Mouse (Mus musculus) naive thymus-derived CD4-positive, alpha-beta T cell, adult 2 months (primary cell): ENCODE data around the gene Abcf2.

ENCODE experiments used
- DNase-seq: peaks from one replicate; pipeline ENCODE4 v3.0.0-alpha.2; 2011; ENCODE audit warnings: low read depth

Gene Abcf2

DNA sequence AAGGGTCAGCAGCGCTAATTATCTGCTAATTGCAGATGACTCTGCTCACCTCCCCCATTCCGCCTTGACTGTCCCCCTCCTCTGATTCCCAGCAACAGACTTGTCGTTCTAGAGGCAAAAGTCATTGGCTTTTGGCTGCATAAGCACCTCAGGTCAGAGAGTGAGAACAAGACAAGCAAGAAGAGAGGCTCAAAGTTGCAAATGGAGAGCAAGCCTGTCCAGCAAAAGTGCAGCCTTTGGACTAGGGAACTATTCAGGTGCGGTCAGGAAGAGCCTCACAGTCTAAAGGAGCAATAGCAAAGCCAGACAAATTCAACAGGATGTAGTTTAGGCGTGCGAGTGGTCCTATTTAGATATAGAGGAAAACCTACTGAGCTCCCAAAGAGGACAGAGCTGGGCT lies 49.5 kb downstream of the Abcf2 start:
- no peak for DNase-seq

DNA sequence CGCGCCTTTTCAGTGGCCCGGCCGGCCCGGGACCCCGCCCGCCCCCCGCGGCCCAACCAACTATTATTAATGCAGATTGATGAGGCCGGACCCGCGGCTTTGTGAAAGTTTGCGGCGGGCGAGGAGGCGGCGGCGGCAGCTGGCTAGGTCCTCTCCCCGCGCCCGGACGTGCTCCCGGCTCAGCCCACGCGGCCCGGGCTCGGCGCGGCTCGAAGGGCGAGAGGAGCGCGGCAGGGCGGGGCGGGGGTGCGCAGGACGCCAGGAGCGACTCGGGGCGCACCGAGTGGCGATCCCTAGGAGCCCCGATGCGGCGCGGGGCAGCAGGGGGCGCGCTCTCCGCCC lies 50.4 kb downstream of the Abcf2 start, which contains the start of gene Gbx1:
Gene Gbx1, minus strand, starts transcription at position 314 of the 342 bp plus-strand sequence.
- DNase-seq, result no peak

DNA sequence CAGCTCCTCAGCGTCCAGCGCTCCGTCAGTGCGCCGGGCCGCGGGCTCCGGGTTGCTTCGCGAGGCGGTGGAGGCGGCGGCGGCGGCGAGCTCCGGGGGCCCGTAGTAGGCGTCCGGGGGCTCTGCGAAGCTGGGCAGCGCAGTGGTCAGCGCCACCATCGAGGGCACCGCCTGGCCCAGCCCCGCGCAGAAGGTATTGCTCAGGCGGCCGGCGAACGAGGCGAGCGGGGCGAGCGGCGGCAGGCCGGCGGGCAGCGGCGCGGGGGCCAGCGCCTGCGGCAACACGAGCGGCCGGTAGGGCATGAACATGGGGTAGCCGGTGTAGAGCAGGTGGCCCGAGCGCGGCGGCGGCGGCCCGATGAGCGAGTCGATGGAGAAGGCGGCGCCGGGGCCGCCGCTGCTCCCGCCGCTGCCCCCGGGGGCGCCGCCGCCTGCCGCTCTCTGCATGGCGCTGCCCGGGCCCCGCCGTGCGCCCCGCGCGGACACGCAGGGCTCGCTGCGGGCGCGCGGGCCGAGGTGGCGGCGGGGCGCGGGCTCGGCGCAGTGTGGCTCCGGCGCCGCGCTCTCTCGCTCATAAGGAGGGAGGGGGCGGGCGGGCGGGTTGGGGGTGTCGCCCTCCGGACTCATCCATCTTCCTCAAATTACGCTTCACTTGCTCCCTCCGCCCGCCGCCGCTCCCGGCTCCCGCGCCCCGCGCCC lies 50.9 kb downstream of the Abcf2 start:
- DNase-seq, result no peak

DNA sequence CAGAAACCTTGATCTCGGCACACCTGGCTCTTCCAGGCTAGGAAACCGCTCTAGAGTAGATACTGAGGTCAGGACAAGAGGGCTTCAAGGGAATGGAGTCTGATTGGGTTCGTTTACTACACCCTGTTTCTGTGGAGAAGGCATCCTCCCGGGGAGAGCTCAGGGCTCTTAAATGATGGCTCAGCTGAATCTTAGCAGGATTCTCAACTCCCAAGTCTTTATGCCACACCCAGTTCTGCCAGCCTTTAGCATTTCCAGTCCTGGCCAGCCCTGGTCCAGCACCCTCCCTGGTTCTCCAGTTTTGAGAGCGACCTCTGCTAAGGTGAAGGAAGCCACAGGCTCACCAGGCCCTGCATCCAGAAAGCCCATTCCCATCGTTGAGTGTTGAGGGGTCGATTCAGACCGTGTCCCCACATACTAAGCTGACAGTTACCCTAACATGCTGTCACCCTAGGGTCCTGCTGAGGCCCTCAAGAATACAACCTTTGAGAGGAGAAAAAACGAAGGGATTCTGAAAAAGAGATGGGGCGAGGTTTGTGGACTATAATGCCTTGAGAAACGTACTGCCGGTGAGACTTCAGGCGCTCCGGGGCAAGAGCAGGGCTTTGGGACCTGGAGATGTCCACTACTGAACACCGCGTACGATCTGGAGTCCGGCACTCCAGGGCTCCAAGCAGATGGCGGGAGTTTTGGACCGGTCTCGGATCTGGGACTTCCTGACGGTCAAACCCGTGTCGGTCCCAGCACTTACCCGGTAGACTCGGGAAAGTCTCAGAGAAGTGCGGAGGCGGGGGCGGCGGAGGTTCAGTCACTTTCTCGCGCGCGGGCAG lies 51.7 kb downstream of the Abcf2 start:
- no peak for DNase-seq

DNA sequence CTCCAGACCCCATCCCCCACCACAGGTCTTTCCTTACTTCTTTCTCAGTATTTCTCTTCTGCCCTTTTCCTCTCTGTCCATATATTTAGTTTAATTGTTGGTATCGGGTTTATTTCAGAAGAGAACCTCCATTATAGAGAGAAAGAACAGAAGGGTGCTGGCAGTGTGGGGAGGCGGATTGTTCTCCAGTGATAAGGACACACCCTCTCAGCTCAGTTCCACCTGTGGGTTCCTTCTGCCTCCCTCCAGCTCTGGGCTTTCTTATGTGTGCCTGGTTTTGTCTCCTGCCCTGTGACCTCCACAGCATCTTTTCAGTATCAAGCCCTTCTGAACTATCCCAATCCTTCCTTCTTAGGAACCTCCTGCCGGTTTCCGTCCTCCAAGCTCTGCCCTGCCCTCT lies 52.7 kb downstream of the Abcf2 start:
- DNase-seq, result no peak

DNA sequence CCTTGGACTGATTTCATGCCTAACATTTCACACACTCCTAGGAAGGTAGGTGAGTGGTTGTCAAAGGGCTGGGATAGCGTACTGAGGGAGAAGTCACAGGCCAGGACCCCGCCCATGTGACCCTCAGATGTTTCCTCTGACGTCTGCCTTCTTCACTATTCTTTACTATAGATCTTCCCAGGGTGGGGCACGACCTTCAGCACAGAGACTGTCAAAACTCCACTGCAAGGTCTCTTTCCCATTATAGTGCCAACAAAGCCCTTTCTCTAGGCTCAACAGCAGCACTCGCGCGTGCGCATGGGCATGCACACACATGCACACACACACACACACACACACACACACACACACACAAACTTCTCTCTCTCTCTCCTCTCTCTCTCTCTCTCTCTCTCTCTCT lies 53.5 kb downstream of the Abcf2 start:
- DNase-seq, result no peak

DNA sequence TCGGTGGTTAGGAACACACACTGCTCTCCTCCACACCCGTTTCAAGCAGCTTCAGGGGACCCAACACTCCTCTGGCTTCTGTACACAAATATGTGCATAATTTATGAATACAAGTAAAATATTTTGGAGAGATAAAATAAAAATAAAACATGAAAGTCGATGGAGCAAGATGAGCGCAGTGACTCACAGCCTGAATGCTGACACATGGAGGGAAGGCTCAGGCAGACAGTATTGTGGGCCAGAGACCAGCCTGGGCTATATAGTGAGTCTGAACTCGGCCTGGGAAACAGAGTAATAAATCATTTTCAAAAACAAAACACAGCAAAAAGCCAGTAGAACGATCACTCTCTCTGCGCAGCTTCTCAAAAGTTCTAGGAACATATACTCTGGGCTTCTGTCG lies 55.9 kb downstream of the Abcf2 start:
- DNase-seq, result no peak
